Mouse (Mus musculus) CH12.LX (cell line): ENCODE results near the gene Fastk. TPM values are rescaled to one million over a fixed set of nuclear protein-coding genes. Genes with fewer than 3 reads are reported as not detected.

Experiments
- polyA plus RNA-seq: library from polyadenylated mRNA; unstranded; fragments of >175 nt; gene quantifications from 2 replicates; pipeline ENCODE4 v1.2.1, GENCODE M21; 2012; ENCODE audit warnings: low read depth; ENCODE audit not compliant: insufficient read length
- total RNA-seq, 2 experiments: library from RNA; depleted of rRNA; stranded (reverse); fragments of 300-350 nt in 1 of 2; fragments of >200 nt in 1 of 2; gene quantifications; 2 replicates each; pipeline ENCODE4 v1.2.3; 2012 to 2014

Fastk gene
- total and polyA plus RNA-seq, 3 experiments = 44.8 to 88.0 (median 61.4) TPM

Other genes starting within 250 kb of the Fastk start
- gene Kcnh2, start 93.7 kb downstream of the Fastk start, total RNA-seq (2012; rRNA removed) = 1.7 and 2.8 TPM in 2 replicates
- 0.20 and 0.30 TPM in 2 replicates for gene Kcnh2, start 93.7 kb downstream of the Fastk start, total RNA-seq (2014; rRNA removed)
- 0.59 and 0.95 TPM in 2 replicates for gene Kcnh2, start 93.7 kb downstream of the Fastk start, polyA plus RNA-seq
- gene Nos3, start 80.5 kb downstream of the Fastk start, total RNA-seq (2012; rRNA removed) = 0.30 and 0.34 TPM in 2 replicates
- 0.22 and 0.36 TPM in 2 replicates for gene Nos3, start 80.5 kb downstream of the Fastk start, total RNA-seq (2014; rRNA removed)
- 0.31 and 0.37 TPM in 2 replicates for gene Nos3, start 80.5 kb downstream of the Fastk start, polyA plus RNA-seq
- gene Atg9b, start 53.1 kb downstream of the Fastk start, total RNA-seq (2012; rRNA removed) = 0.46 and 0.81 TPM in 2 replicates
- gene Atg9b, start 53.1 kb downstream of the Fastk start, total RNA-seq (2014; rRNA removed) = 0.68 and 0.86 TPM in 2 replicates
- gene Atg9b, start 53.1 kb downstream of the Fastk start, polyA plus RNA-seq = 1.1 and 1.3 TPM in 2 replicates
- gene Abcb8, start 51.6 kb downstream of the Fastk start, total RNA-seq (2012; rRNA removed) = 50.3 and 58.7 TPM in 2 replicates
- 31.0 and 34.7 TPM in 2 replicates for gene Abcb8, start 51.6 kb downstream of the Fastk start, total RNA-seq (2014; rRNA removed)
- gene Abcb8, start 51.6 kb downstream of the Fastk start, polyA plus RNA-seq = 36.9 and 45.4 TPM in 2 replicates
- 0.25 TPM in 1 of 2 replicates, not detected in the other for gene Asic3, start 31.9 kb downstream of the Fastk start, total RNA-seq (2012; rRNA removed)
- gene Asic3, start 31.9 kb downstream of the Fastk start, total RNA-seq (2014; rRNA removed) = not detected in 2 replicates
- 1.1 and 1.3 TPM in 2 replicates for gene Asic3, start 31.9 kb downstream of the Fastk start, polyA plus RNA-seq
- gene Cdk5, start 21.8 kb downstream of the Fastk start, total RNA-seq (2012; rRNA removed) = 10.4 and 12.1 TPM in 2 replicates
- 7.4 and 9.2 TPM in 2 replicates for gene Cdk5, start 21.8 kb downstream of the Fastk start, total RNA-seq (2014; rRNA removed)
- gene Cdk5, start 21.8 kb downstream of the Fastk start, polyA plus RNA-seq = 25.1 and 26.6 TPM in 2 replicates
- gene Slc4a2, start 21.4 kb downstream of the Fastk start, total RNA-seq (2012; rRNA removed) = 17.2 and 18.6 TPM in 2 replicates
- gene Slc4a2, start 21.4 kb downstream of the Fastk start, total RNA-seq (2014; rRNA removed) = 12.7 and 12.9 TPM in 2 replicates
- gene Slc4a2, start 21.4 kb downstream of the Fastk start, polyA plus RNA-seq = 27.2 and 27.3 TPM in 2 replicates
- 9.6 and 13.1 TPM in 2 replicates for gene Tmub1, start 2.6 kb upstream of the Fastk start, total RNA-seq (2012; rRNA removed)
- 6.1 and 7.6 TPM in 2 replicates for gene Tmub1, start 2.6 kb upstream of the Fastk start, total RNA-seq (2014; rRNA removed)
- gene Tmub1, start 2.6 kb upstream of the Fastk start, polyA plus RNA-seq = 8.6 and 11.2 TPM in 2 replicates
- gene Agap3, start 6.9 kb upstream of the Fastk start, total RNA-seq (2012; rRNA removed) = 43.5 and 46.3 TPM in 2 replicates
- 12.8 and 15.4 TPM in 2 replicates for gene Agap3, start 6.9 kb upstream of the Fastk start, total RNA-seq (2014; rRNA removed)
- gene Agap3, start 6.9 kb upstream of the Fastk start, polyA plus RNA-seq = 37.9 and 38.0 TPM in 2 replicates
- gene Gbx1, start 81.9 kb upstream of the Fastk start, total RNA-seq (2012; rRNA removed) = 0.04 and 0.08 TPM in 2 replicates
- gene Gbx1, start 81.9 kb upstream of the Fastk start, total RNA-seq (2014; rRNA removed) = not detected in 2 replicates
- 0.07 and 0.13 TPM in 2 replicates for gene Gbx1, start 81.9 kb upstream of the Fastk start, polyA plus RNA-seq
- gene Asb10, start 95.7 kb upstream of the Fastk start, total RNA-seq (2012; rRNA removed) = not detected in 2 replicates
- not detected in 2 replicates for gene Asb10, start 95.7 kb upstream of the Fastk start, total RNA-seq (2014; rRNA removed)
- gene Asb10, start 95.7 kb upstream of the Fastk start, polyA plus RNA-seq = not detected in 2 replicates
- gene 4931409K22Rik, start 111.5 kb upstream of the Fastk start, total RNA-seq (2012; rRNA removed) = not detected in 2 replicates
- gene 4931409K22Rik, start 111.5 kb upstream of the Fastk start, total RNA-seq (2014; rRNA removed) = not detected in 2 replicates
- not detected in 2 replicates for gene 4931409K22Rik, start 111.5 kb upstream of the Fastk start, polyA plus RNA-seq
- 118 and 152 TPM in 2 replicates for gene Abcf2, start 132.2 kb upstream of the Fastk start, total RNA-seq (2012; rRNA removed)
- 162 and 169 TPM in 2 replicates for gene Abcf2, start 132.2 kb upstream of the Fastk start, total RNA-seq (2014; rRNA removed)
- gene Abcf2, start 132.2 kb upstream of the Fastk start, polyA plus RNA-seq = 160 and 162 TPM in 2 replicates
- gene Chpf2, start 141.5 kb upstream of the Fastk start, total RNA-seq (2012; rRNA removed) = 20.4 and 25.5 TPM in 2 replicates
- 11.2 and 11.9 TPM in 2 replicates for gene Chpf2, start 141.5 kb upstream of the Fastk start, total RNA-seq (2014; rRNA removed)
- 22.8 and 26.9 TPM in 2 replicates for gene Chpf2, start 141.5 kb upstream of the Fastk start, polyA plus RNA-seq
- 1.3 and 1.5 TPM in 2 replicates for gene Smarcd3, start 179.1 kb upstream of the Fastk start, total RNA-seq (2012; rRNA removed)
- not detected in 2 replicates for gene Smarcd3, start 179.1 kb upstream of the Fastk start, total RNA-seq (2014; rRNA removed)
- 2.2 and 2.8 TPM in 2 replicates for gene Smarcd3, start 179.1 kb upstream of the Fastk start, polyA plus RNA-seq
- gene Nub1, start 240.2 kb upstream of the Fastk start, total RNA-seq (2012; rRNA removed) = 48.5 and 58.1 TPM in 2 replicates
- 66.5 and 69.3 TPM in 2 replicates for gene Nub1, start 240.2 kb upstream of the Fastk start, total RNA-seq (2014; rRNA removed)
- gene Nub1, start 240.2 kb upstream of the Fastk start, polyA plus RNA-seq = 83.2 and 86.2 TPM in 2 replicates